Mouse (Mus musculus) C2C12 (cell line): Measurements from ENCODE around the gene Plpp7.

Experiments
- CEBPB ChIP-seq: IDR thresholded peaks from one replicate; pipeline ENCODE4 v1.6.1; 2011; ENCODE audit warnings: low read depth, mild to moderate bottlenecking, control low read depth, moderate library complexity
- CTCF ChIP-seq: IDR thresholded peaks from one replicate; pipeline ENCODE4 v1.5.1; 2011; ENCODE audit not compliant: control insufficient read depth, insufficient read depth, insufficient read length
- FOSL1 ChIP-seq: IDR thresholded peaks from one replicate; pipeline ENCODE4 v1.8.0; 2011; ENCODE audit warnings: mild to moderate bottlenecking, low read length; ENCODE audit not compliant: poor library complexity, insufficient read depth, severe bottlenecking
- MAX ChIP-seq: IDR thresholded peaks from one replicate; pipeline ENCODE4 v1.6.1; 2011; ENCODE audit warnings: mild to moderate bottlenecking, control low read depth
- MYOD1 ChIP-seq: IDR thresholded peaks from one replicate; pipeline ENCODE4 v1.6.1; 2011; ENCODE audit warnings: low read depth; ENCODE audit not compliant: control insufficient read depth, insufficient read length
- MYOG ChIP-seq: IDR thresholded peaks from one replicate; pipeline ENCODE4 v1.6.1; 2011; ENCODE audit not compliant: control insufficient read depth, insufficient read length; ENCODE audit errors: extremely low read depth

GRCm38 (mm10) chr2:32094001-32094707 is 1.2 kb upstream of the Plpp7 start:
- no peak for TF ChIP-seq CTCF
- TF ChIP-seq MYOD1, result no peak
- no peak for TF ChIP-seq CEBPB
- no peak for TF ChIP-seq FOSL1
- no peak for TF ChIP-seq MAX
- TF ChIP-seq MYOG, result no peak
